Mouse (Mus musculus) hindbrain, postnatal 0 days (tissue): ENCODE data around the gene Espl1. TPM values are rescaled to one million over a fixed set of nuclear protein-coding genes. Genes with fewer than 3 reads are reported as not detected.
A peak's percentile ranks its signal among the peaks of the same experiment; 100 is the strongest.

Experiments used
- ATAC-seq: fragments of 200-750 bp; cut with Nextera tagmentation; 2 replicates; pipeline ENCODE4 v1.8.0; 2017; ENCODE audit warnings: mild to moderate bottlenecking, moderate TSS enrichment, moderate library complexity
- DNase-seq: peaks from one replicate; pipeline ENCODE4 v3.0.0-alpha.2; 2015; ENCODE audit warnings: low spot score
- H3K27ac ChIP-seq: fragments of 300-500 bp; sonication (generic); 2 replicates; pipeline ENCODE4 v1.5.1; 2014; ENCODE audit warnings: mild to moderate bottlenecking
- H3K27me3 ChIP-seq: fragments of 300-500 bp; sonication (generic); 2 replicates; pipeline ENCODE4 v1.6.1; 2014; ENCODE audit warnings: low read length, mixed read lengths; ENCODE audit not compliant: insufficient read depth
- H3K36me3 ChIP-seq: fragments of 300-500 bp; sonication (generic); 2 replicates; pipeline ENCODE4 v1.6.1; 2014; ENCODE audit warnings: low read length, mixed read lengths; ENCODE audit not compliant: insufficient read depth
- H3K4me1 ChIP-seq: fragments of 300-500 bp; sonication (generic); 2 replicates; pipeline ENCODE4 v1.6.1; 2014; ENCODE audit warnings: antibody characterized with exemption, low read length, mixed read lengths; ENCODE audit not compliant: insufficient read depth
- H3K4me2 ChIP-seq: fragments of 300-500 bp; sonication (generic); 2 replicates; pipeline ENCODE4 v1.6.1; 2014; ENCODE audit warnings: low read depth, mild to moderate bottlenecking, low read length, moderate library complexity, mixed read lengths
- H3K4me3 ChIP-seq: fragments of 300-500 bp; sonication (generic); 2 replicates; pipeline ENCODE4 v1.5.1; 2014; ENCODE audit warnings: low read length
- H3K9ac ChIP-seq: fragments of 300-500 bp; sonication (generic); replicated peaks from 2 replicates; pipeline ENCODE4 v1.6.1; 2014; ENCODE audit warnings: mild to moderate bottlenecking, low read length, moderate library complexity, mixed read lengths
- H3K9me3 ChIP-seq: fragments of 300-500 bp; sonication (generic); 2 replicates; pipeline ENCODE4 v1.6.1; 2016; ENCODE audit warnings: low read length, mixed read lengths
- CTCF ChIP-seq: IDR thresholded peaks from 2 replicates; pipeline ENCODE4 v1.5.1; 2016; ENCODE audit warnings: antibody characterized with exemption, control low read depth, low read depth
- WGBS: fragments of 180-500 bp; shearing (Covaris S2); extraction: QIAGEN DNeasy Blood & Tissue Kit; methylation state at CpG from one replicate; pipeline ENCODE4 v1.1.7; 2014; 5-methylcytosine and 5-hydroxymethylcytosine counted together
- polyA plus RNA-seq: library from polyadenylated mRNA; unstranded; fragments of >200 nt; fragmentation: Nextera tagmentation; extraction: Ambion mirVana; gene quantifications from 2 replicates; pipeline ENCODE4 v1.2.1, GENCODE M21; 2015
- total RNA-seq: library from RNA; depleted of rRNA; stranded (reverse); fragments of >200 nt; gene quantifications from 2 replicates; pipeline ENCODE4 v1.2.3, GENCODE M21; 2014

Espl1 gene
- total and polyA plus RNA-seq, 2 experiments from 2014 or later, result 3.8 to 7.3 TPM

GRCm38 (mm10) chr15:102283648-102284047, 12.4 kb upstream of the Espl1 start:
- Histone ChIP-seq H3K9me3 (no peaks in the 10 kb centered on the region), H3K27ac (no peak overlapping the region), H3K4me3 (no peak overlapping the region), H3K27me3 (no peaks in the 10 kb centered on the region), H3K4me2 (no peak overlapping the region), H3K4me1 (peaks cover 8% of the 10 kb centered on the region), H3K9ac (no peak overlapping the region), H3K36me3 (peaks cover 14% of the 10 kb centered on the region)
- DNase-seq (no peak), ATAC-seq (no peak)
- no peak for TF ChIP-seq CTCF
- whole genome bisulfite sequencing, result 81% methylated on average over 3 of the region's 3 CpGs

DNA sequence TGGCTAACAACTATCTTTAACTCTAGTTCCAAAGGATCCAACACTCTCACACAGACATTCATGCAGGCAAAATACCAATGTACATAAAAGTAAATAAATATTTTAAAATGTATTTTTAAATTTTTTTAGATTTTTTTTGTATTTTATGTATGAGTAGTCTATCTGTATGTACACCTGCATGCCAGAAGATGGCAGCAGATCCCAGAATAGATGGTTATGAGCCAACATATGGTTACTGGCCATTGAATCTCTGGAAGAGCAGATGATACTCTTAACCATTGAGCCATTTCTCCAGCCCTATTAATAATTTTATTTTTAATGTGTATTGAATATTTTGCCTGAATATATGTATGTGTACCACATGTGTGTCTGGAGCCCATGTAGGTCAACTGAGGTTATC, 8.7 kb upstream of the Espl1 start:
- H3K27ac ChIP-seq, result no peak overlapping the region
- H3K9me3 ChIP-seq, result no peaks in the 10 kb centered on the region
- H3K27me3 ChIP-seq, result no peaks in the 10 kb centered on the region
- no peak overlapping the region for H3K4me2 ChIP-seq
- H3K36me3 ChIP-seq, result peaks cover 5% of the 10 kb centered on the region; the same call in 1 of the 2 replicates
- peak; percentile 62 for TF ChIP-seq CTCF
- no peaks in the 10 kb centered on the region for H3K4me1 ChIP-seq
- no peak overlapping the region for H3K4me3 ChIP-seq
- no peak for ATAC-seq
- DNase-seq, result peak; percentile 69
- no peak overlapping the region for H3K9ac ChIP-seq

- Histone ChIP-seq H3K4me2 (peak overlapping the region; percentile 95), H3K9me3 (no peaks in the 10 kb centered on the region), H3K9ac (0 out of 2 replicates have a peak overlapping the region, but pooled peaks have one; percentile 43), H3K36me3 (no peaks in the 10 kb centered on the region), H3K4me1 (peaks cover 4% of the 10 kb centered on the region), H3K4me3 (peak overlapping the region; percentile 58), H3K27ac (no peak overlapping the region), H3K27me3 (no peaks in the 10 kb centered on the region)
- 5% methylated on average over 24 of the region's 24 CpGs for WGBS
- no peak for TF ChIP-seq CTCF
- ATAC-seq, result peak; percentile 49; the same call in 1 of the 2 replicates
- DNase-seq, result no peak
These were observed 421 bp downstream of the Espl1 start for GRCm38 (mm10) chr15:102296368-102297006.

GRCm38 (mm10) chr15:102302542-102302941, 6.5 kb downstream of the Espl1 start:
- Histone ChIP-seq H3K9me3 (no peaks in the 10 kb centered on the region), H3K36me3 (no peaks in the 10 kb centered on the region), H3K4me1 (no peaks in the 10 kb centered on the region), H3K4me3 (no peak overlapping the region), H3K4me2 (no peak overlapping the region), H3K27me3 (no peaks in the 10 kb centered on the region), H3K9ac (no peak overlapping the region), H3K27ac (no peak overlapping the region)
- DNase-seq, result no peak
- no peak for TF ChIP-seq CTCF
- 96% methylated on average over 6 of the region's 6 CpGs for WGBS
- ATAC-seq, result no peak

GRCm38 (mm10) chr15:102308717-102309116, 12.7 kb downstream of the Espl1 start:
- Histone ChIP-seq H3K27ac (no peak overlapping the region), H3K4me1 (no peaks in the 10 kb centered on the region), H3K27me3 (no peaks in the 10 kb centered on the region), H3K4me3 (no peak overlapping the region), H3K9me3 (no peaks in the 10 kb centered on the region), H3K9ac (no peak overlapping the region), H3K36me3 (no peaks in the 10 kb centered on the region), H3K4me2 (no peak overlapping the region)
- DNase-seq (no peak), ATAC-seq (no peak)
- 82% methylated on average over 9 of the region's 9 CpGs for WGBS
- no peak for TF ChIP-seq CTCF

DNA sequence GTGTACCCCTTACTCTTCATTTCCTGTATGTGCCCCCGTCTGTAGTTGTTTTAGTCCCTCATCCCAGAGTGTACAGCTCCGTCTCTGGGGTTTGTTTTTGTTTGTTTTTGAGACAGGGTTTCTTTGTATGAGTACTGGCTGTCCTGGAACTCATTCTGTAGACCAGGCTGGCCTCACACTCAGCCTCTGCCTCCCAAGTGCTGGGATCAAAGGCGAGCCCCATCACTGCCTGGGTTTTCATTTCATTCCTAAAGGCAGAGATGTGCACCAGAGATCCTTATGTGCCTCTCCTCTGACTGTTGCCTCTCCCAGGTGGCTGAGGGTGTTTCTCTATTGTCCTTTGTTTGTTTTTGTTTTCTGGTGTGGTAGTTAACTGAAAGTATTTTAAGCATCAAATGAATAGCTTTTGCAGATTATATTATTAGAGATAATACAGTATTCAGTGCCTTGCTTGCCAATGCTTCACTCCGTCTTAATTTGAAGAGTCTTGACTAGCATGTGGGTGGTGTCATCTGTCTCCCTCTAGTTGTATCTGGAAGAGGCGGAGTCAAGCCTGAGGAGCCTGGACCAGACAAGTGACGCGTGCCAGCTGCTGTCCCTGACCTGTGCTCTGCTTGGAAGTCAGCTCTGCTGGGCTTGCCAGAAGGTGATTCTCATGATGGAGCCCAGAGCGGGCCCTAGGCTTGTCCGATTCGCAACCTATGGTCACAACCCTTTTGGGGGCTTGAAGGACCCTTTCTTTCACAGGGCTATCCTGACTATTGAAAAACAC, 14.2 kb downstream of the Espl1 start:
- H3K27me3 ChIP-seq, result no peaks in the 10 kb centered on the region
- DNase-seq (no peak), ATAC-seq (no peak)
- no peaks in the 10 kb centered on the region for H3K36me3 ChIP-seq
- no peak overlapping the region for H3K4me2 ChIP-seq
- no peak overlapping the region for H3K4me3 ChIP-seq
- WGBS, result 84% methylated on average over 10 of the region's 10 CpGs
- no peaks in the 10 kb centered on the region for H3K4me1 ChIP-seq
- no peak overlapping the region for H3K9ac ChIP-seq
- TF ChIP-seq CTCF, result no peak
- H3K27ac ChIP-seq, result no peak overlapping the region
- H3K9me3 ChIP-seq, result no peaks in the 10 kb centered on the region

DNA sequence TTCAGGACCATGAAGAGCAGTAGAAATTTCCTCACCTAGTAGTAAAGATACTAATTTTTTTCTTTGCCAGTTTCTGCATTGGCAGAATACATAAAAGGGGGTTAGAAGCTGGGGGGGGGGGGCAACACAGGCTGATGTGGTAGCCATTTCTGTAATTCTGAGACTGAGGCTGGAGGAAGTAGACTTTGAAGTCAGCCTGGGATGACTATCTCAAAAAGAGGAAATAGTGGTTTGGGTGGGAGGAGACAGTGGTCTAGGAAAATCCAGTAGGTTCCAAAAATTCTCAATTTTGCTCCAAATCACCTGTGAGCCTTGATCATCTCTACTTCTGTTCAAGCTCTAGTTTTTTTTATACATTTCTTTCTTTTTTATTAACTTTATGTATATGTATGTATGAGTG, 15.4 kb downstream of the Espl1 start:
- H3K27me3 ChIP-seq, result no peaks in the 10 kb centered on the region
- ATAC-seq, result no peak

More for the DNA sequence above, 15.4 kb downstream of the Espl1 start:
- DNase-seq, result no peak
- H3K9me3 ChIP-seq, result no peaks in the 10 kb centered on the region
- H3K9ac ChIP-seq, result no peak overlapping the region
- no peak overlapping the region for H3K4me2 ChIP-seq
- no peaks in the 10 kb centered on the region for H3K4me1 ChIP-seq
- no peaks in the 10 kb centered on the region for H3K36me3 ChIP-seq
- no peak overlapping the region for H3K4me3 ChIP-seq
- TF ChIP-seq CTCF, result no peak
- no peak overlapping the region for H3K27ac ChIP-seq
